Mouse (Mus musculus) WW6 (cell line): ENCODE measurements around the gene Dqx1.

Experiments
- DNase-seq: peaks from one replicate; pipeline ENCODE4 v3.0.0-alpha.2; 2013; ENCODE audit warnings: low read depth, low spot score

Gene Dqx1

DNA sequence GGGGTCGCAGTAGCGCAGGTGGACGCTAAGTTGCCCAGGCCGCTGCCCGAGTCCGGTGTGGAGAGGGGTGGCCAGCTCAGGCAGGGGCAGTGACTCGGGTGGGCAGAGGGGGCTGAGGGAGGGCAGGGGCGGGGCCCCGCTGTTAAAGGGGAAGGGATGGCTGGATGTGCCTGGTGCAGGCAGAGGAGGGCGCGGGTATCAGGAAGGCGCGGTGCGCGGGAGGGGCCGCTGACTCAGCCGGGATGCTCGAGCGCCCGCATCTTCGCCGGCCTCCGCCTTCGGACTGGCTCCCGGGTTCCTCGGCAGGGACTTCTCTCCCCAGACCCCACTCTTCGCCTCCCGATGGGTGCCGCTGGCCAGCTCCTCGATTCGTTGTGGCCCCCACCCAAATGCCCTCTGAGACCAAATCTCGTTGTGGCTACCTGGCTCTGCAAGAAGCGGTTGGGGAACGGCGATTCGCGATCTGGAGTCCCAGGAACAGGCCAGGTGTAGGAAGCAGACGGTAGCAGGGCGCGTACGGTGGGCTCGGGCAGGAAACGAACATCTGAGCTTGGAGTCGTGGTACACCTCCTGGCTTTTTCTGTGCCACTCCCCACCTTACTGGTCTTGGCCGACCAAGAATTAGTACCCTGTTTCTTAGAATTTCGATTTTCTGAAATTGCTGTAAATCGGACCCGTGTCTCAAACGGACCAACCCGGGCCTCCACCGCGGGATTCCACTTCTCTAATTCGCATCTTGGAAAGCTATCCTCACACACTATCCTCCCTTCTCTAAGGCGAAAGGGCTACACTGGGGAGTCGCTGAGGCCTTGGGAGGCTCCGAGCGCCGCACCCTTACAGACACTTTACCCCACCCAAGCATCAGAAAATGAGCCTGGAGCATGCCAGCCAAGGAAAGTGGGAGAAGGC lies 12.9 kb downstream of the Dqx1 start:
- DNase-seq: no peak

DNA sequence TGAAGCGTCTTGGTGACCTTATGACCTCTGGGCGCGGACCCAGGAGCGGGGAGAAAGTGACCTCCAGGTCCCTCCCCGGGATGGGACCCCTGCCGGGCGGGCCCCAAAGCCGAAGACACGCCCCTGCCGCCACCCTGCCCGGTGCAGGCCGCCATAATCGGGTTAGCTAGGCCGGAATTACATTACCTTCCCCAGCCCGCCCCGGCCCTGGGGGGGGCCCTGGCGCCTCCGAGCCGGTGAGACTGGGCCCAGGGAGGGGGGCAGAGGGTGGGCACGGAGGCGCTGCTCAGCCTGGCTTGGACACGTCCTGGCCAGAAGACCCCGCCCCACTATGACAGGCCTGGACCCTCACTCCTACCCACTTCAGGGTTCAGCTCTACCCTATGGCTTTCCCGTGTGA lies 13.6 kb downstream of the Dqx1 start:
- no peak for DNase-seq

DNA sequence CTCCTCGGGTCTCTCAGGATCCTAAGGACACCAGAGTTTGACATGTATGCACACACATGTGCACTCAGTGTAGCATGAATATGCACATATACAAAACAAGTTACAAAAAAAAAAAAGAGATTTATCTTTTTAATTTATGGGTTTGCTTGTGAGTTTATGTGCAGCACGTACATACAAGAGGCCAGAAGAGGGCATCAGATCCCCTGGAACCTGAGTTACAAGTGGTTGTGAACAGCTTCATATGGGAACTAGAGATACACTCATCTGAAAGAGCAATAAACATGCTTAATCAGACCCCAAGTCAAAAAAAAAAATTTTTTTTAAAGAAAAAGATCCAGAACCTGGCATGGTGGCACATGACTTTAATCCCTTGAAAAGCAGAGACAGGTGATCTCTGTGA lies 17.3 kb downstream of the Dqx1 start:
- DNase-seq: no peak

DNA sequence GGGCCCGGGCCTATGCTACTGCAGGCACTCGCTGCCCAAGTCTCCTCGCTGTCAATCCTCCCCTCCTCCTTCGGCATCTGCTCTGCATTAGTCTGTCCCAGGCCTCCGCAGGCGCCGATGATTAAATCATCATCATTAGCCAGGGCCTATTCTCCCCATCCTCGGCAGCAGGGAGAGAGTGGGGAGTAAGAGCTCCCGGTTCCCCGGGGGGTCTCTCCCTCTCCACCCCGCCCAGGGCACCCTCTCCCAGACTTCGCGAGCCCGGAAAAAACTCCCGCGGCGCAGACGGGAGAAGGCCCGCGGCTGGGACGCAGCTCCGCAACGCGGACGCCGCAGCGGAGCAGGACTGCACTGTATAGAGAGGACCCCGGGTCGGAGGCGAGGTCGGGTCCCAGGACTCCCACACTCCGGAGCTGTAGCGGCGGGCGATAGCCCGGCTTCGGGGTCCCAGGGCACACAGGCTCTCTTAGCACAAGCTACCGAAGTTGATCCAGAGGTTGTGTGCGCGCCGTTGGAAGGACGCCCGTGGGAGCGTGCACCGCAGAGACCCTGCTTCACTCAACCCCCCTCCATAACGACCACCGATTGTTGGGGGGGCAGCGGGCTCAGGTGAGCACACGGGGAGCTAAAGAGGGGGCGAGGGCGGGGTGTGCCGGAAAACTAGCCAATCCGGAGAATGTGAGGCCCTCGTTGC lies 20.1 kb downstream of the Dqx1 start, which contains the start of gene Pcgf1:
Pcgf1 (plus strand) TSS at position 240 of the 694 bp plus-strand sequence.
- no peak for DNase-seq

DNA sequence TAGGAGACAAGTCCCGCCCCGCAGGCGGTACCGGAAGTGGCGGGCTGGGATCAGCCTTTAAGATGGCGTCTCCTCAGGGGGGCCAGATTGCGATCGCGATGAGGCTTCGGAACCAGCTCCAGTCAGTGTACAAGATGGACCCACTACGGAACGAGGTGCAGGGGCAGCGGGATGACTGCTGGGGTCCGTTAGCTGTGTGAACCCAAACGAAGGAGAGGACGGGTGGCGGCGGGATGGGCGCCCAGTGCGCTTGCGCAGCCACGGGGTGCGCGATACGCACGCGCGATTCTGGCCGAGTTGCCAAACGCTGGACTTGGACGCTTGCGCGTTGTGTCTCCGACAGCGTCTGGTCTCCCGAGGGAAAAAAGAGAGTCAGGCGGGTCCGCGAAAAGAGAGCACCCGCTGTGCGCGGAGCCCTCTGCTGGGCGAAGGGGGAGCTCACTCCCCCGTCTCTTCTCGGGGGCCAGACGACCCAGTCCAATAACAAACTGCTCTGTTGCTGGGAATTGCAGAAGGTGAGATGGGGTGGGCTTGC lies 20.7 kb downstream of the Dqx1 start:
- peak; percentile 93 for DNase-seq

DNA sequence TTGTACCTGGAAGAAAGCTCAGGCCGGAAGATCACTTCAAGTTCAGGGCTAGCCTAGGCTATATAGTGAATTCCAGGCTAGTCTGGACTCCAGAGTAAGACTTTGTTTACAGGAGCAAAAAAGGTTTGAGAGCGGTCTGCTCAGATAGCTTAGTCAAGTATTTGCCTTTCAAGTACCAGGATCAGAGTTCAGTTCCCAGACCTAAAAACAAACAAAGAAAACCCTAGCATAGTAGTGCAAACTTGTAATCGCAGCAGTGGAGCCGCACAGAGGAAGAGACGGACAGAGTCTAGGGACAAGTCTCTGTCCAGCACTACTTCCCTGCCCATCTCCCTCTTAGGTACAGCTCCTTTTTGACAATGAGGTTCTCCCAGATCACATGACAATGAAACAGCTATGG lies 22.6 kb downstream of the Dqx1 start:
- DNase-seq: no peak

DNA sequence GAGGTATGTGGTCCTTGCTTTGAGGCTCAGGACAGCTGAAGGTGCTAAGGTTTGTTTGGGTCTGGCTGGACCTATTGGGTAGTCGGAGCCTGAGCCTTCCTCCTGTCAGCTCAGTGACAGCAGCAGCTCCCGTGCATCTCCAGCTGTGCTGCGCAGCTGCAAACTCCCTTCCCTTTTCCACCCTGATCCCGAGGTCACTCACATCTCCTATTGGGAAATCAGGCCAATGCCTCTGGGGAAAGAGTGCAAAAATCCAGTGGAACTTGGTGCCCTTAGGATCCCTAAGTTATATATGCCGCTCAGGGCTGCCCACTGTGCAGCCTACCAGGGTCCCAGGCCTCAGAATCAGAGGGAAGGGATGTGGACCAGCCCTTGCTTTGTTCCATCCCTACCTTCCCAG lies 25.9 kb downstream of the Dqx1 start:
- DNase-seq: no peak

DNA sequence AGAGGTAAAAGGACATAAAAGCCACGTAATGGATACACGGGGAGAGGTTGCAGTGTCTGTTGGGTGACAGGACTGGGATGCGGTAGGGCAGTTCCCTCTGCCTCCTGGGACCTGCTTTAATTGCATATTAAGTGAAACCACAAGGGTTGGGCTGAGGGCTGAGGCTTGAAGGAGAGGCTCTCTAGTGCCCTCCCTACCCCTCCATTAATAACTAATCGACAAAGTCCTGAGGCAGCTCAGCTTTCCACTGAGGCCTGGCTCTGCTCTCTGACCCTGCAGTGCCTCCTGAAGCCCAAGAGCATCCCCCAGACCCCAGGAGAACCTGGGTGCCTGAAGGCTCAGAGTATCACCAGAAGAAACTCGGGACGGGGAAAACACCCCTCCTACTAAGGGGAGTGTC lies 26.8 kb downstream of the Dqx1 start:
- DNase-seq: no peak

DNA sequence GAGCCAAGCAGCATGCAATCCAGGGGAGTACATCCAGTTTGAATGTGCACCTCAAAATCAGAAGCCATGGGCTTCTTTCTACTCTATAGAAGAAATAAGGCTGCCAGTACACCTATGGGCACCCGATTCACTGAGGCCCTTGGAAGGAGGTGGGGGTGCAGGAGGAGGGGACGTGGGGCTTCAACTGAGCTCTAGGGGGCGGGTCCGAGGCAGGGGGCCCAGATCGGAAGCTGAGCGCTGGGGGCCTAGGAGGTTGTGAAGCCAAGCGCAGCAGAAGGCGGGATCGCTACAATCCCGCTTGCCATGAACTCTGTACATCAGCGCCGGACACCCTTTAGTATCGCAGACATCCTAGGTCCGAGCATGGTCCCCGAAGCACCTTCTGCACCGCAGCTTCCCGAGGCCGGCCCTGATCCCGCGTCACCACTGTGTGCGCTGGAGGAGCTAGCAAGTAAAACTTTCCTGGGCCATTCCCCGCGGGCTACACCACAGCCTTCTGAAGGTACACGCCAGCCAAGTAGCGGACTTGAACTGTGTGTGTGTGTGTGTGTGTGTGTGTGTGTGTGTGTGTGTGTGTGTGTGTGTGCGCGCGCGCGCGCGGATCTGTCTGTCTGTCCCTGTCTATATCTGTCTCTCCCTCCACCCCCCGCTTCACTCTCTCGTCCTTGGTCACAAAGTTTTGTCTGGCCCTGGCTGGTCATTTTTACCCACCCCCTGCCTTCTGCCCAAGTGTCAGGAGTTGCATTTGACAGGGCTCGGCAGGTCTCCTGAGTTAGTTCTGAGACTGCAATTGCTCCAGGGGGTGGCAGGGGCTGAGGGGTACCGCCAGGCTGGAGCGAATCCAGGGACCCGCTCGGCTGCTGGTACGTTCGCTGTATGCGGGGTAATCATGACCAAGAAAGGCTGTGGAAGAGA lies 28.7 kb downstream of the Dqx1 start, which contains the start of gene Lbx2:
Lbx2 (plus strand) TSS at position 247 of the 915 bp plus-strand sequence.
- no peak for DNase-seq

DNA sequence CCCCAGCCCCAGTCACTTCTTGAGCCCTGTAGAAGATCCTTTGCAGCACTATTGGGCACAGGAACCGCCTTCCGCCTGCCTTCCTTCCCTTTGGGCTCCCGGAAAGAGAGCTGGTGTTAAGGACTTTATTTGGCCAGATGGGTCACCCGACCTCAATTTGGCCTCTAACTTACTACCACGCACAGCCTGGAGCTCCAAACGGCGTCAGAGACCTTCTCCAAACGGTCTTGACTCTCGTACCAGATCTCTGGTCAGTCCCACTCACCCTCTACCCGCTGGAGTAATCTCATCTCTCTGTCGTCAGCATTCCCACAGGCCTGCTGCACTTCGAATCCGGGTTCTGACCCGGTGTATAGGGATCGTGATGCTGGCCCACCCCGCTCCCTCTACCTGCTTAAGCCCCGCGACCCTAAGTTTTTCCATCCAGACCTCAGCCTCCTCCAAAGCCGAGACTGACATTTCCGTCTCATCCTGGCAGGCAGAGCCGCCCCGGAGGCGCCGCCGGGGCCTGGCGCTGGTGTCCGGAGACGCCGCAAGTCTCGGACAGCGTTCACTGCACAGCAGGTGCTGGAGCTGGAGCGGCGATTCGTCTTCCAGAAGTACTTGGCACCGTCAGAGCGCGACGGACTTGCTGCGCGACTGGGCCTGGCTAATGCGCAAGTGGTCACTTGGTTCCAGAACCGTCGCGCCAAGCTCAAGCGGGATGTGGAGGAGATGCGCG lies 29.7 kb downstream of the Dqx1 start:
- DNase-seq: no peak

DNA sequence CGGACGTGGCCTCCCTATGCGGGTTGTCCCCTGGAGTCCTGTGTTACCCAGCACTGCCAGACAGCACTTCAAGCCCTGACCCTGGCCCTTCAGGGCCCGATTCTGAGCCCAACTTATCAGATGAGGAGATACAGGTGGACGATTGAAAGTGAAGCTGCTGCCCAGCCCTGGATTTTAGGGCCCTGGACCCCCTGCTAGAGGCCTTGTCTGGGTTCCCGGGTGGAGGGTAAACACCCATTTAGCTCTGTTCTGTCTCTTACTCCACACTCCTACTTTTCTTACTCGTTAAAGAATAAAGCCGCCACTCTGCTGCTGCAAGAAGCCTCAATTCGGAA lies 30.2 kb downstream of the Dqx1 start:
- DNase-seq: no peak

DNA sequence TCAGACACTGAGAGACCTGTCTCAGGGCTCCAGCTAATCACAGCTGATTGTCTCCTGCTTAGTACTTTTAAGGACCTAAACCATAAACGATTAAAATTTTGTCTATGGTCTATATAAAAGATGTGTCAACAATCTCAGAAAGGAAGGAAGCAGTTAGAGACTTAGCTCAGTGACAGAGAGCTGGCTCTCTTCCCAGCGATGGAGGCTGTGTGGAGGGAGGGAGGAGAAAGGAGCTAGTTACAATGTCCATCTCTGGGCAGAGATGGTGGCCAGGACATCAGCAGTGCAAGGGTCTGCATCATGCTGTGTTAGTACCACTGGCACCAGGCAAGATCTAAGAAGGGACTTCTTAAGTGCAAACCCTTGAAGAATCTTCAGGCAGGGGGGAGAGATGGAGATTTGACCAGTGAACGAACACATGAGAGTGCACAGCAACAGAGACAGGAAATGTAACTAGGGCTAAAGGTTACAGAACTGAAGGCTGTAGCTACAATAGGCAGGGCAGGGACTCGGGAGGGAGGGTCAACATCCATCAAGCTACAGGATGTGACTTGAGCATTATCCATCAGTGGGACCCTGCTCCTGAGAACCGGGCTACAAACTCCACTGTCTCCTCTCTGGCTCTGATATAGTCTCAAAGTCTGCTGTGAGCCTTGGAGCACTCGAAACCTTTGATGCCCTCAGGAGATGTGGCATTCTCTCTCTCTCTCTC lies 34.9 kb downstream of the Dqx1 start:
- DNase-seq: no peak

DNA sequence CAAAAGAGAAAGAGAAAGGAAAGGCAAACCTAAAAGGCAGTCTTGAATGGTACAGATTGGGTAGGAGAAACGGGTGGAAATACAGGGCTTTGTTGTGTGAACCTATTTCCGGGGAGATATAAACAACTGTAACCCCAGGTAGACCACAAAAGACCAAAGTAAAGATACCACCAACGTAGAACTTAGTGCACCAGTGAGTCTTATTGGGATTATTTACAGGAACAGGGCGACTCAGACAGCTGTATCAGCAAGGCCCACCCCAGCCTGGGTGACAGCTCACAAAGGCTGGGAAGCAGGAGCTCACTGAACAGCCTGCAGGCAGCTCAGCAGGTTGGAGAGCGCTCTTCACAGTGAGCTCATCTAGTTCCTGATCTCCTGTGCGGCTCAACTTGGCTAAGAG lies 38.3 kb downstream of the Dqx1 start:
- DNase-seq: no peak

DNA sequence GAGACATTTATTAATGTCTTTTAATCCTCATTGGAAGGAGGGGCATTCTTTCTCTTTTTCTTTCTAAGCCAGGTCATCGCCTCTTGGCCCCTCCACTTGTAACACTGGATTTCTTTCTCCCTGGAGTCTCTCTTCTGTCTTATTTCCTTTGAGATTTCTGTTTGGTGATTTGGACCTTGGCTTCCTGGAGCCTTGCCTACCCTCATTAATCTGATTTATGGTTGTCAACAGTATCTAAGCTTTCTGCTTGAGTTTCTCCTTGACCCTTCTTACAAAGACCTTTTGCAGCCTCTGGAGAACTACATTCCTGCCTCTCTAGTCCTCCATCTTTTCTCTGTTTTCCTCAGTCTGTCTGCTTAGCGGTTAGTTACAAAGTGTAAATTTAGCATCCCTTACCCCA lies 40.8 kb downstream of the Dqx1 start:
- no peak for DNase-seq

DNA sequence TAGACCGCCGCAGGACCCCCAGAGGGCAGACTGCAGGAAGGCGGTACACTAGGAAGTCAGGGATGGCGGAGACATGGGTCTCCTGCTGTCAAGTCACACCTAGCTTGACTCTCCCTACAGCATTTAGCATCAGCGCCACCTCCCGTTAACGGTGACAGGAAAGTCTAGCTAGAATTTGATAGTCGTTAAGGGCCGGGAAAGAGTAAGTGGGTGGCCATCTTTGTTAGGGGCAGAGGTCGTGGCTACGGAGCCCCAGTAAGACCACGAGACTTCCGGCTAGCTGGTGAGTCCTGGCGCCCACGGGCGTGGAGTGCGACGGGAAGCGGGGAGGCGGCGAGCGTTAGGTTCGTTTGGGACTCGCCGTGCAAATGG lies 43.7 kb downstream of the Dqx1 start, which contains the start of the genes Ccdc142 and Gm42688:
Ccdc142 (plus strand) TSS at position 286 of the 372 bp plus-strand sequence.
Gm42688 (plus strand) TSS at position 302 of the 372 bp plus-strand sequence.
- no peak for DNase-seq

DNA sequence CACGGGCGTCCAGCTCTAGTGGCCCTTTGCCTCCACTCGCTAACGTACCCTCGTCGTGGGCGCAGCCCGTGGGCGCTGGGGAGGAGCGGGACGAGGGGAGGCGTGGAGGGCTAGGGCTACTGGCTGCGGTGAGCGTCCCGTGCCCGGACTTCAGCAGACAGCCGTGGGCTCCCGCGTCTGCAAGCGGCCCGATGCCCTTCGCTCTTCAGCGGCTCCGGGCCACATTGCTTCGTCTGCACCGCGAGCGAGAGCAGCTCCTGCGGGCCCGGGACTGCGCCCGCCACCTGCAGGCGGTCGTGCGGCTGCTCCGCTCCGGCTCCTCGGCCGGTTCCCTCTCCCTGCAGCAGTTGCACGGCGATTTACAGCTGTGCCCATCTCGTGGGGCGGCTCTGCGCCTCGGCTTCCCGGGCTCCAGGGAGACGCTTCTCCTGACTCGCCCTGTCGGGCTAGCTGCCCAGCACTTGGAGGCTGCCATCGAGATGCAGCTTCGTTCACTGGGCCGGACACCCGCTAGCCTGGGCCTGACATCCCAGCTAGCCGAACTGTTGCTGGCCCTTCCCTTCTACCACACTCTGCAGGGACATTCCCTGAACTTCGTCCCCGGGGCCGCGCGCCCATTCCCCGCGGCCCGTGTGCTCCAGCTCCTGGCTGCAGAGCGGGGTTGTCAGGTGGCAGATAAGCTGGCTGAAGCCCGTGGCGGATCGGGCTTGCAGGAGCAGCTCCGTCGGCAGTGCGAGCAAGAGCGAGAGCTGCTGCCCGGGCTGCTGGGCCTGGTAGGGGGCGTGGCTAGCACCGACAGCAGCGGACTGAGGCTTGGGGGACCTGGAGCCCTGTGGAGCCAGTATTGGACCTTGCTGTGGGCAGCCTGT lies 44.3 kb downstream of the Dqx1 start:
- DNase-seq: no peak

DNA sequence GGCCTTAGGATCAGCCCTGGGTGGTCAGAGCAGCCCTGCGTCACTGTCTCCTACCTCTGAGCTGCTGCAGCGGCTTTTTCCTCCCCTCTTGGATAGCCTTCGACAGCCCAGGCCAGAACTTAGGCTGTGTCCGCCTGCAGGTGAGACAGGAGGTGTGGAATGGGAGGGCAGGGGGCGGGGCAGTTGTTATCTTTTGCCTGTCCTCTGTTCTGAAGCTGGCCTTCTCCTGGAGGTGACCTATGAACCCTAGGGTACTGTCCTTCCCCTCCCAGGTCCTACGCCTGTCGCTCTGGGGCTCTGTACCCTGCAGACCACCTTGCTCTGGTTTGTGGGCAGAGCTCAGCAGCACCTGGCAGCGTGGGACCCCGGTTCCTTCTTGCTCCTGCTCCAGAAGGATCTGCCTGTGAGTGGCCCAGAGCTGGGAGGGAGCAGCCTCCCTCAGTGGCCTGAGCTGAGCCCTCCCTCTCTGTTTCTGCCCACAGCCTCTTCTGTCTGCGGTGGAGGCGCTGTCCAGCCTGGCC lies 45.5 kb downstream of the Dqx1 start:
- no peak for DNase-seq

DNA sequence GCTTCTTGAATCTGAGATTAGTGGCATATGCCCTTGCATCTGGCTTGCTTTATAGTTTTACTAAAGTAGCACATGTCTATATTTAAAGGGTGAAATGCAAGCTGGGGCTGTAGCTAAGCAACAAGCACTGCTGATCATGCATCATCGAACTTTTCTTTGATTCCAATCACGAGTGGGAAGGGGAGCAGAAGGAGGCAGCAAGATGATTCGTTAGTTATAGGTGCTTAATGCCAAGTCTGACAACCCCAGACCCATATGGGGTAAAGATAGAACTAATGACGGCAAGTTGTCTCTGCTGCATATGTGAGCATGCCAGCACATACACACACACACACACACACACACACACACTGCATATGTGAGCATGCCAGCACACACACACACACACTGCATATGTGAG lies 46.5 kb downstream of the Dqx1 start:
- DNase-seq: no peak
